Mouse (Mus musculus) layer of hippocampus, adult 2 months (tissue): ENCODE results near the gene Tmco1. TPM values are rescaled to one million over a fixed set of nuclear protein-coding genes. Genes with fewer than 3 reads are reported as not detected.

Experiments used
- DNase-seq, 2 experiments: peaks; one replicate each; pipeline ENCODE4 v3.0.0; 2022; ENCODE audit warnings: low spot score in 2 of 2
- H3K27ac ChIP-seq: fragments of 200-600 bp; 2 replicates; pipeline ENCODE4 v1.8.1; 2022
- H3K4me3 ChIP-seq: fragments of 200-600 bp; 2 replicates; pipeline ENCODE4 v1.8.1; 2022; ENCODE audit warnings: mild to moderate bottlenecking
- CTCF ChIP-seq: fragments of 200-600 bp; conservative IDR thresholded peaks from 2 replicates; pipeline ENCODE4 v1.8.1; 2022; ENCODE audit warnings: antibody characterized with exemption, mild to moderate bottlenecking, moderate library complexity
- microRNA-seq, 2 experiments: library from miRNA; unstranded; fragments of <30 nt; microRNA quantifications; one replicate each; pipeline ENCODE4 v1.2.0; 2021
- total RNA-seq, 2 experiments: library from RNA; stranded (reverse); gene quantifications; 2 replicates each; pipeline ENCODE4 v1.2.3; 2021

The Tmco1 gene
- total RNA-seq, 2 experiments from 2014 or later: 49.6 to 50.4 TPM

GRCm38 (mm10) chr1:167374003-167374784 is 66.0 kb downstream of the Tmco1 start:
- no peak for DNase-seq
- Histone ChIP-seq H3K4me3 (no peak overlapping the region), H3K27ac (no peak overlapping the region)
- TF ChIP-seq CTCF: no peak

GRCm38 (mm10) chr1:167374942-167375341 is 66.8 kb downstream of the Tmco1 start:
- TF ChIP-seq CTCF: no peak
- Histone ChIP-seq H3K4me3 (no peak overlapping the region), H3K27ac (no peak overlapping the region)
- no peak for DNase-seq

- no peak overlapping the region for H3K27ac ChIP-seq
- H3K4me3 ChIP-seq: no peak overlapping the region
- TF ChIP-seq CTCF: no peak
- DNase-seq: no peak
These were observed 69.8 kb downstream of the Tmco1 start for GRCm38 (mm10) chr1:167378019-167378418.

- no peak for TF ChIP-seq CTCF
- Histone ChIP-seq H3K4me3 (no peak overlapping the region), H3K27ac (no peak overlapping the region)
- no peak for DNase-seq
These were observed 71.6 kb downstream of the Tmco1 start for GRCm38 (mm10) chr1:167379751-167380150.

- no peak for DNase-seq
- no peak for TF ChIP-seq CTCF
- no peak overlapping the region for H3K27ac ChIP-seq
- no peak overlapping the region for H3K4me3 ChIP-seq
These were observed 72.0 kb downstream of the Tmco1 start for GRCm38 (mm10) chr1:167380223-167380622.

GRCm38 (mm10) chr1:167381050-167382015 is 73.2 kb downstream of the Tmco1 start:
- H3K4me3 ChIP-seq: no peak overlapping the region
- 0 out of 2 replicates have a peak overlapping the region, but pooled peaks have one; percentile 32 for H3K27ac ChIP-seq
- TF ChIP-seq CTCF: no peak
- DNase-seq: no peak

GRCm38 (mm10) chr1:167382316-167382715 is 74.1 kb downstream of the Tmco1 start:
- no peak overlapping the region for H3K27ac ChIP-seq
- no peak overlapping the region for H3K4me3 ChIP-seq
- TF ChIP-seq CTCF: no peak
- DNase-seq: no peak

- H3K27ac ChIP-seq: no peak overlapping the region
- DNase-seq: no peak
- H3K4me3 ChIP-seq: no peak overlapping the region
- TF ChIP-seq CTCF: no peak
These were observed 74.6 kb downstream of the Tmco1 start for GRCm38 (mm10) chr1:167382763-167383162.

GRCm38 (mm10) chr1:167383178-167383577 is 75.0 kb downstream of the Tmco1 start:
- DNase-seq: no peak
- no peak overlapping the region for H3K27ac ChIP-seq
- H3K4me3 ChIP-seq: no peak overlapping the region
- no peak for TF ChIP-seq CTCF

Small RNAs within 50 kb of the gene (microRNA-seq; reads per million reads assigned to microRNA genes)
- gene Gm25911 (0.18 to 0.32 reads per million in 2 experiments), gene Mir6347 (0 reads per million in 2 experiments)

Other genes with a start within 250 kb of the Tmco1 start
- gene Uck2, start 23.1 kb upstream of the Tmco1 start, total RNA-seq: 10 to 100 TPM; 36.5 to 36.7 TPM
- gene Aldh9a1, start 41.6 kb downstream of the Tmco1 start, total RNA-seq: 10 to 100 TPM; 22.5 to 25.8 TPM
- gene Mgst3, start 85.5 kb downstream of the Tmco1 start, total RNA-seq: 10 to 100 TPM; 64.2 to 68.7 TPM
- not detected for gene Lrrc52, start 158.4 kb downstream of the Tmco1 start, total RNA-seq